Mouse (Mus musculus) embryonic facial prominence, embryonic 13.5 days (tissue): ENCODE results near the gene Ide. TPM values are rescaled to one million over a fixed set of nuclear protein-coding genes. Genes with fewer than 3 reads are reported as not detected.

ENCODE experiments used
- ATAC-seq: fragments of 200-750 bp; cut with Nextera tagmentation; 2 replicates; pipeline ENCODE4 v1.8.0; 2017; ENCODE audit warnings: low read depth; ENCODE audit not compliant: insufficient number of reproducible peaks, insufficient read depth, low FRiP score, low TSS enrichment
- H3K27ac ChIP-seq: fragments of 300-500 bp; sonication (generic); 2 replicates; pipeline ENCODE4 v1.5.1; 2015; ENCODE audit warnings: moderate library complexity, mild to moderate bottlenecking, inconsistent platforms
- H3K27me3 ChIP-seq: fragments of 300-500 bp; sonication (generic); 2 replicates; pipeline ENCODE4 v1.6.1; 2015; ENCODE audit warnings: mild to moderate bottlenecking, inconsistent platforms
- H3K36me3 ChIP-seq: fragments of 300-500 bp; sonication (generic); 2 replicates; pipeline ENCODE4 v1.6.1; 2015; ENCODE audit warnings: mild to moderate bottlenecking, inconsistent platforms
- H3K4me1 ChIP-seq: fragments of 300-500 bp; sonication (generic); 2 replicates; pipeline ENCODE4 v1.6.1; 2015; ENCODE audit warnings: inconsistent platforms
- H3K4me2 ChIP-seq: fragments of 300-500 bp; sonication (generic); 2 replicates; pipeline ENCODE4 v1.6.1; 2015; ENCODE audit warnings: moderate library complexity, mild to moderate bottlenecking, inconsistent platforms
- H3K4me3 ChIP-seq: fragments of 300-500 bp; sonication (generic); 2 replicates; pipeline ENCODE4 v1.5.1; 2015; ENCODE audit warnings: mild to moderate bottlenecking, inconsistent platforms
- H3K9ac ChIP-seq: fragments of 300-500 bp; sonication (generic); 2 replicates; pipeline ENCODE4 v1.6.1; 2015; ENCODE audit warnings: mild to moderate bottlenecking, inconsistent platforms
- H3K9me3 ChIP-seq: fragments of 300-500 bp; sonication (generic); 2 replicates; pipeline ENCODE4 v1.6.1; 2016; ENCODE audit warnings: inconsistent platforms
- WGBS: fragments of 180-500 bp; shearing (Covaris S2); methylation state at CpG from one replicate; pipeline ENCODE4 v1.1.7; 2015; ENCODE audit warnings: mixed read lengths; 5-methylcytosine and 5-hydroxymethylcytosine counted together
- polyA plus RNA-seq: library from polyadenylated mRNA; unstranded; fragments of >200 nt; fragmentation: Nextera tagmentation; extraction: Ambion mirVana; gene quantifications from 2 replicates; pipeline ENCODE4 v1.2.1, GENCODE M21; 2015

The Ide gene
- polyA plus RNA-seq, 1 experiment from 2014 or later = 31.9 TPM

GRCm38 (mm10) chr19:37263566-37263942, 74.1 kb downstream of the Ide start:
- Histone ChIP-seq H3K4me1 (no peaks in the 10 kb centered on the region), H3K27me3 (no peaks in the 10 kb centered on the region), H3K4me3 (no peak overlapping the region), H3K9ac (no peak overlapping the region), H3K36me3 (no peaks in the 10 kb centered on the region), H3K27ac (no peak overlapping the region), H3K9me3 (no peaks in the 10 kb centered on the region), H3K4me2 (no peak overlapping the region)
- 69% methylated on average over 8 of the region's 8 CpGs for WGBS
- no peak for ATAC-seq

DNA sequence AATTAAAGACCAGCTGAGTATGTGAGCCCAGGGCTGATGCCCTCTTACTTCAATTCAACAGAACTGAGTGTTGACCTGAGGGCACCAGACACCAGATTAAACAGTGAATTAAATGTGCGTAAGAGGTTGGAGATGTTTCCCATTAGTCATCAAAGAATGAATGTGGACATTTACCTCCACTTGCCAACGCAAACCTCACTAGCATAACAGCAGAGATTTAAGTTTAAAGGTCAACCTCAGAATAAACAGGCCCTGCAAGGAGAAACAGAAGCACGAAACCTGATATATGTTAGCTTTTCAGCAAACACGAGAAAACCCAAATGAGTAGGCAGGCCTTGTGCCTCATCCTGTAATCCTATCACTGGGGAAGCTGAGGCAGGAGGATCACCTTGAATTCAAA, 75.3 kb downstream of the Ide start:
- ATAC-seq = no peak
- Histone ChIP-seq H3K4me3 (no peak overlapping the region), H3K27ac (no peak overlapping the region), H3K36me3 (no peaks in the 10 kb centered on the region), H3K4me1 (no peaks in the 10 kb centered on the region), H3K27me3 (no peaks in the 10 kb centered on the region), H3K9me3 (no peaks in the 10 kb centered on the region), H3K4me2 (no peak overlapping the region), H3K9ac (no peak overlapping the region)
- 37% methylated on average over 4 of the region's 4 CpGs for WGBS

GRCm38 (mm10) chr19:37255321-37255720, 82.3 kb downstream of the Ide start:
- no peak for ATAC-seq
- WGBS = 87% methylated on average over 9 of the region's 9 CpGs
- Histone ChIP-seq H3K4me1 (no peaks in the 10 kb centered on the region), H3K9ac (no peak overlapping the region), H3K36me3 (no peaks in the 10 kb centered on the region), H3K4me3 (no peak overlapping the region), H3K9me3 (no peaks in the 10 kb centered on the region), H3K27ac (no peak overlapping the region), H3K4me2 (no peak overlapping the region), H3K27me3 (no peaks in the 10 kb centered on the region)

DNA sequence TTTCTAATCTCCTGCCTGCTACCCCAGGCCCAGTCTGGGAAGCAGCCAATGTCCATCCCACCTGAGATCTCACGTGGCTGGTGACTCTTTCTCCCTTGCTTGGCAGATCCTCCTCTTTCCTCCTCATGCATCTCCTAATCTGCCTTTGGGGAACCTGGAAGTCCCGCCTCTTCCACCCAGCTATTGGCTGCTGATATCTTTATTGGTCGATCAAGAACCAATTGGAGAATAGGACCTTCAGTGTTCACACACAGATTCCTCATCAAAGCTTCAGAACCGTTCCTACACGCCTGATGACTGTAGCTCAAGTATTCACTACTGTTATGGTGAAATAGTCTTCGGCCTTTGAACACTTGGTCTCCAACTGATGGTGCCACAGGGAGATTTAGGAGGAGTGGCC, 85.5 kb downstream of the Ide start:
- H3K9me3 ChIP-seq = no peaks in the 10 kb centered on the region
- ATAC-seq = no peak
- no peak overlapping the region for H3K27ac ChIP-seq
- H3K4me2 ChIP-seq = no peak overlapping the region
- H3K36me3 ChIP-seq = no peaks in the 10 kb centered on the region
- no peak overlapping the region for H3K4me3 ChIP-seq
- no peaks in the 10 kb centered on the region for H3K4me1 ChIP-seq
- WGBS = 62% methylated on average over 6 of the region's 6 CpGs
- no peaks in the 10 kb centered on the region for H3K27me3 ChIP-seq
- H3K9ac ChIP-seq = no peak overlapping the region

DNA sequence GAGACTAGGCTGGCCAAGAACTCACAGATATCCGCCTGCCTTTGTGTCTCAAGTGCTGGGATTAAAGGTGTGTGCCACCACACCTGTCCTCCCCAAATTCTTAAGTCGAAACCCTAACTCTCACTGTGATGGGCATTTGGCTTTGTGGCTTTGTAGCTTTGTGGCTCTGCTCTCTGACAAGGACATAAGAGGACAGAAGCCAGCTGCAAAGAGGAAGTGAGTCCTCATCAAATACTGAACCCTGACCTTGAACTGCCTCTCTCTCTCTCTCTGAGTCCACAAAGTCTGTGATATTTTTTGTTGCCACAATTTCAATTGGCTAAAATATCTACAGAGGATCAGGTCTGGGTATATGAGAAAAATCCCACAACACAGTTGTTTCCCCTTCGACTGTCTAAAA, 89.5 kb downstream of the Ide start:
- Histone ChIP-seq H3K4me3 (no peak overlapping the region), H3K9ac (no peak overlapping the region), H3K9me3 (no peaks in the 10 kb centered on the region), H3K27me3 (no peaks in the 10 kb centered on the region), H3K4me2 (no peak overlapping the region), H3K4me1 (no peaks in the 10 kb centered on the region), H3K27ac (no peak overlapping the region), H3K36me3 (no peaks in the 10 kb centered on the region)
- no peak for ATAC-seq
- 73% methylated on average over 3 of the region's 3 CpGs for WGBS

DNA sequence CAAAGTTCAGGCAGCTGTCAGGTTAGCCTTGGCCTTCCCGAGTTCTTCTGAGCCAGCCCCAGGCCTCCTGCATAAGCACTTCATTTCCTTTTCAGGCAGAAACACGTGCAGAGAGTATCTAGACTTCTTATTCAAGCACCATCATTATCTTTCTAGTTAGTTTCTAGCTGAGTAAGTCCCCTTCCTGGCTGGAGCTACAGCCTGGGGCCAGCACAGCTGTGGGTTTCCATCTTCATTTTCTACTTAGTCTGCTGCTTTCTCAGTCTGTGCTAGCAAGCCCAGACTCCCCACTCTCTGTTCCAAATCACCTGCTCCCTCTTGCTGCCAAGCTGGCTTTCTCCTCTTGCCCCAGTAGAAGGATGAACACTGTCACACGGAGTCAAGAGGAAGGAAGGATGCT, 90.8 kb downstream of the Ide start:
- ATAC-seq = no peak
- Histone ChIP-seq H3K4me1 (no peaks in the 10 kb centered on the region), H3K27ac (no peak overlapping the region), H3K4me2 (no peak overlapping the region), H3K4me3 (no peak overlapping the region), H3K27me3 (no peaks in the 10 kb centered on the region), H3K9ac (no peak overlapping the region), H3K36me3 (no peaks in the 10 kb centered on the region), H3K9me3 (no peaks in the 10 kb centered on the region)
- WGBS = 25% methylated on average over 3 of the region's 3 CpGs

DNA sequence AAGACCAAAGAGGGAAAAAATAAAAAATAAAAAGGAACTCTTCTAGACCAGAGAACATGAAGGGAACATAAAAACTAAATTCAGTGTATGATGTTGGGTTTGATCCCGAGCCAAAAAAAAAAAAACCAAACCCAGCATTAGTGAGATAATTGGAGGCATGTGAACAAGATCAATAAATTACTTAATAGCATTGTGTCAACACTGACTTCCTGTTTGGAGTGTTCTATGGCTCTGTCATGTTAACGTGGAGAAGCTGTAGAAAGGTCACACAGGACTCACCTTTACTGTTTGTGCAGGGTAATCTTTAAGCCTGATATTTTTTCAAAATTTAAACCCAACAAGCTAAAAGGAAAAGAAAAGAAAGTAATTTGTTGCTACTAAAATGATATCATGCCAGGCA, 94.9 kb downstream of the Ide start:
- ATAC-seq = no peak
- Histone ChIP-seq H3K9me3 (no peaks in the 10 kb centered on the region), H3K4me3 (no peak overlapping the region), H3K27me3 (peaks cover 3% of the 10 kb centered on the region), H3K4me1 (peaks cover 6% of the 10 kb centered on the region), H3K4me2 (no peak overlapping the region), H3K27ac (no peak overlapping the region), H3K36me3 (no peaks in the 10 kb centered on the region), H3K9ac (no peak overlapping the region)
- WGBS = 27% methylated on average over 2 of the region's 2 CpGs

GRCm38 (mm10) chr19:37241201-37241600, 96.5 kb downstream of the Ide start:
- H3K27ac ChIP-seq = no peak overlapping the region
- ATAC-seq = no peak
- peaks cover 10% of the 10 kb centered on the region for H3K27me3 ChIP-seq
- H3K4me3 ChIP-seq = no peak overlapping the region
- H3K4me2 ChIP-seq = no peak overlapping the region
- WGBS = 65% methylated on average over 5 of the region's 5 CpGs
- no peaks in the 10 kb centered on the region for H3K9me3 ChIP-seq
- no peaks in the 10 kb centered on the region for H3K36me3 ChIP-seq
- peaks cover 6% of the 10 kb centered on the region for H3K4me1 ChIP-seq
- no peak overlapping the region for H3K9ac ChIP-seq

DNA sequence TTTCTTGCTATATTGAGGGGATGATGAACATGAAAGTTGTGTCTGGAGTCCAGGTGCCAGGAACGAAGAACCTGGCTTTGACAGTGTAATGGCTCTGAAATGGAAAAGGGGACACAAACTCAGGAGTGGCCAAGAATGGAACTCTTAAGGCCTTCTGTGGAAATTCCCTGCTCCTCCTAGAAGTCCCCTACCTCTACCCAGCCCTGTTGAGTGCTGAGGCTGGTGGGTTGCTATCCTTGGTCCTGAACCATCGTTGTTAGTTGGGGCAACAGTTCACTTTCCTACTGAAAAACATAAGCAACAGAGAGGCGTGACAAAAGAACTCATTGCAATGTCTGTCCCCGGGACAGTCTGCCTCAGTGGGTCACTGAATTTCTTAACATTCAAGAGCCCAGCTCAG, 98.6 kb downstream of the Ide start:
- H3K27ac ChIP-seq = no peak overlapping the region

DNA sequence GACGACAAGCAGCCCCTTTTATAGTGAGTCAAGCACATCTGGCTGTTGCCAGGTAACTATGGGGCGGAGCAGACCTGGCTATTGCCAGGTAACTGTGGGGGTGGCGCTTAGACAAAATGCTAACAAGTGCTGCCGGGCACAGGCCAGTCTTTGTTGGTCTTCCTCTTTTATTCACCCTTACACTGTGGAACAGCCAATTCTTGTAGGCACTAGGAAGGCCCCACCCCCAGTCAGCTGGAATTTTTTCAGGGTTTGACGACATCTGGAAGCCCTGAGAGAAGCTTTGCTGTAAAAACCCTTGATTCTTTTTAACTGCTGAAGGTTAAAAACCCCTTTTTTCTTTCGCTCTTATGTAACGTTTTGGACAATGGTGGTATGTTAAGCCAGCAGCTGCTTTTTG, 99.0 kb downstream of the Ide start:
- H3K4me1 ChIP-seq = peaks cover 12% of the 10 kb centered on the region
- H3K9ac ChIP-seq = no peak overlapping the region
- ATAC-seq = no peak
- WGBS = 14% methylated on average over 7 of the region's 7 CpGs
- no peak overlapping the region for H3K27ac ChIP-seq
- no peaks in the 10 kb centered on the region for H3K9me3 ChIP-seq
- H3K36me3 ChIP-seq = no peaks in the 10 kb centered on the region
- H3K27me3 ChIP-seq = peaks cover 34% of the 10 kb centered on the region
- no peak overlapping the region for H3K4me3 ChIP-seq
- no peak overlapping the region for H3K4me2 ChIP-seq

More for the DNA sequence above, 98.6 kb downstream of the Ide start:
- no peak overlapping the region for H3K9ac ChIP-seq
- H3K4me2 ChIP-seq = no peak overlapping the region
- peaks cover 30% of the 10 kb centered on the region for H3K27me3 ChIP-seq
- WGBS = 15% methylated on average over 4 of the region's 4 CpGs
- no peak for ATAC-seq
- peaks cover 8% of the 10 kb centered on the region for H3K4me1 ChIP-seq
- no peak overlapping the region for H3K4me3 ChIP-seq
- H3K36me3 ChIP-seq = no peaks in the 10 kb centered on the region
- H3K9me3 ChIP-seq = no peaks in the 10 kb centered on the region

- no peak overlapping the region for H3K4me3 ChIP-seq
- 0 out of 2 replicates have a peak overlapping the region, but pooled peaks have one; percentile 14 for H3K4me2 ChIP-seq
- H3K9ac ChIP-seq = no peak overlapping the region
- peaks cover 14% of the 10 kb centered on the region for H3K4me1 ChIP-seq
- H3K9me3 ChIP-seq = no peaks in the 10 kb centered on the region
- peaks cover 41% of the 10 kb centered on the region for H3K27me3 ChIP-seq
- WGBS = 6% methylated on average over 15 of the region's 15 CpGs
- H3K27ac ChIP-seq = no peak overlapping the region
- H3K36me3 ChIP-seq = no peaks in the 10 kb centered on the region
- ATAC-seq = no peak
Measured at GRCm38 (mm10) chr19:37237712-37238437, 99.8 kb downstream of the Ide start.

DNA sequence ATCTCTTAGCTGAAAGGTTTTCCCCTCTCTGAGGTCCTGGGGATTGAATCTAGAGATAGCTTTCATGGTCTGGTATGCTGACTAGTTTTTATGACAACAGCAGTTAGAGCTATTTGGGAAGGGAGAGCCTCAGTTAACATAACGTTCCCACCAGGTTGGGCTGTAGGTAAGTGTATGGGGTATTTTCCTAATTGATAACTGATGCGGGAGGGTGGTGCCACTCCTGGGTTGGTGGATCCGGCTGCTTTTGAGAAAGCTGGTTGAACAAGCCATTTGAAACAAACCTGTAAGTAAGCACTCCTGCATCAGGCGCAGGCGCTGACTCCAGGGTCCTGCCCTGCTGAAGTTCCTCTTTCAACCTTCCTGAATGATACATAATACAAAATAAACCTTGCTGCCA, 100.3 kb downstream of the Ide start:
- H3K4me1 ChIP-seq = peaks cover 14% of the 10 kb centered on the region
- ATAC-seq = no peak
- no peak overlapping the region for H3K4me3 ChIP-seq
- WGBS = 49% methylated on average over 5 of the region's 5 CpGs
- H3K36me3 ChIP-seq = no peaks in the 10 kb centered on the region
- no peaks in the 10 kb centered on the region for H3K9me3 ChIP-seq
- peaks cover 44% of the 10 kb centered on the region for H3K27me3 ChIP-seq
- H3K4me2 ChIP-seq = no peak overlapping the region
- no peak overlapping the region for H3K27ac ChIP-seq
- H3K9ac ChIP-seq = no peak overlapping the region
